Mouse (Mus musculus) kidney, postnatal 0 days (tissue): ENCODE results near the gene Chmp1a. TPM values are rescaled to one million over a fixed set of nuclear protein-coding genes. Genes with fewer than 3 reads are reported as not detected.

ENCODE experiments used
- ATAC-seq: fragments of 200-750 bp; cut with Nextera tagmentation; replicated peaks from 2 replicates; pipeline ENCODE4 v1.8.0; 2017; ENCODE audit warnings: low read depth, moderate number of reproducible peaks, moderate TSS enrichment, moderate library complexity; ENCODE audit not compliant: low FRiP score
- DNase-seq: peaks from one replicate; pipeline ENCODE4 v3.0.0-alpha.2; 2016; ENCODE audit warnings: low spot score
- H3K27ac ChIP-seq: fragments of 300-500 bp; sonication (generic); 2 replicates; pipeline ENCODE4 v1.5.1; 2014; ENCODE audit warnings: mild to moderate bottlenecking
- H3K27me3 ChIP-seq: fragments of 300-500 bp; sonication (generic); 2 replicates; pipeline ENCODE4 v1.6.1; 2014; ENCODE audit warnings: low read length, mixed read lengths; ENCODE audit not compliant: insufficient read depth
- H3K36me3 ChIP-seq: fragments of 300-500 bp; sonication (generic); 2 replicates; pipeline ENCODE4 v1.6.1; 2014; ENCODE audit warnings: low read length, mixed read lengths; ENCODE audit not compliant: insufficient read depth
- H3K4me1 ChIP-seq: fragments of 300-500 bp; sonication (generic); replicated peaks from 2 replicates; pipeline ENCODE4 v1.6.1; 2014; ENCODE audit warnings: antibody characterized with exemption, low read length, mixed read lengths; ENCODE audit not compliant: insufficient read depth
- H3K4me2 ChIP-seq: fragments of 300-500 bp; sonication (generic); 2 replicates; pipeline ENCODE4 v1.6.1; 2014; ENCODE audit warnings: mild to moderate bottlenecking, low read length, moderate library complexity, mixed read lengths
- H3K4me3 ChIP-seq: fragments of 300-500 bp; sonication (generic); replicated peaks from 2 replicates; pipeline ENCODE4 v1.5.1; 2014; ENCODE audit warnings: low read depth, low read length
- H3K9ac ChIP-seq: fragments of 300-500 bp; sonication (generic); 2 replicates; pipeline ENCODE4 v1.6.1; 2014; ENCODE audit warnings: low read depth, low read length
- H3K9me3 ChIP-seq: fragments of 300-500 bp; sonication (generic); replicated peaks from 2 replicates; pipeline ENCODE4 v1.6.1; 2016; ENCODE audit warnings: low read length, inconsistent platforms, mixed read lengths
- CTCF ChIP-seq: IDR thresholded peaks from 2 replicates; pipeline ENCODE4 v1.5.1; 2016; ENCODE audit warnings: antibody characterized with exemption, low read depth, mild to moderate bottlenecking, moderate library complexity
- WGBS: fragments of 180-500 bp; shearing (Covaris S2); extraction: QIAGEN DNeasy Blood & Tissue Kit; methylation state at CpG from one replicate; pipeline ENCODE4 v1.1.7; 2014; 5-methylcytosine and 5-hydroxymethylcytosine counted together
- polyA plus RNA-seq: library from polyadenylated mRNA; unstranded; fragments of >200 nt; fragmentation: Nextera tagmentation; extraction: Ambion mirVana; gene quantifications from 2 replicates; pipeline ENCODE4 v1.2.1, GENCODE M21; 2015

Chmp1a gene
- polyA plus RNA-seq, 1 experiment from 2014 or later = 126 TPM

DNA sequence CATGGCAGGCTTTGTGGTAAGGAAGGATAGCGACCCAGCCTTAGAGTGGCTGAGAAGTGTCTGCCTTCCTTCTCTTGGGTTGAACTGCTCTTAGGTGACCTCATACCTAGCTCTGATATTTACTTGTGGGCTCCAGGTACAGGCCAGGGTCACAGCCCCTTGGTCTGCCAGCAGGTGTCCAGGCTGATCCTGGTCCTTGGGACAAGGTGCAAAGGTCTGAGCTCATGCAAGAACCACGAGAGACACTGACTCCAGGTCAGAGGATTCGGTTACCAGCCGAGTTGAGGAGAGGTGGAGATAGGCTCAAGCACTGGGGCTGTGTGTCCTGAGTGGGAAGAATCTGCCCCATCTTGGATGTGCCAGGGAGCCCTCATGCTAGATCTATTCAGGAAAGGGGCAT is 31.8 kb upstream of the Chmp1a start:
- Histone ChIP-seq H3K27ac (no peak overlapping the region), H3K36me3 (peaks cover 47% of the 10 kb centered on the region), H3K27me3 (no peaks in the 10 kb centered on the region), H3K4me3 (no peak overlapping the region), H3K9me3 (no peaks in the 10 kb centered on the region), H3K9ac (no peak overlapping the region), H3K4me1 (no peaks in the 10 kb centered on the region), H3K4me2 (no peak overlapping the region)
- TF ChIP-seq CTCF = no peak
- no peak for DNase-seq
- ATAC-seq = 0 out of 2 replicates have a peak, but pooled peaks have one; percentile 41
- WGBS = 88% methylated on average over 4 of the region's 4 CpGs

GRCm38 (mm10) chr8:123243053-123243452 is 30.5 kb upstream of the Chmp1a start:
- TF ChIP-seq CTCF = peak; percentile 38; the same call in 1 of the 2 replicates
- ATAC-seq (no peak), DNase-seq (no peak)
- 73% methylated on average over 11 of the region's 11 CpGs for WGBS
- no peak overlapping the region for H3K27ac ChIP-seq
- peaks cover 37% of the 10 kb centered on the region for H3K36me3 ChIP-seq
- H3K9ac ChIP-seq = no peak overlapping the region
- H3K27me3 ChIP-seq = no peaks in the 10 kb centered on the region
- no peak overlapping the region for H3K4me2 ChIP-seq
- H3K4me3 ChIP-seq = no peak overlapping the region
- no peaks in the 10 kb centered on the region for H3K9me3 ChIP-seq
- H3K4me1 ChIP-seq = no peaks in the 10 kb centered on the region

GRCm38 (mm10) chr8:123242107-123242923 is 29.8 kb upstream of the Chmp1a start:
- Histone ChIP-seq H3K27ac (no peak overlapping the region), H3K27me3 (no peaks in the 10 kb centered on the region), H3K4me1 (no peaks in the 10 kb centered on the region), H3K4me3 (no peak overlapping the region), H3K9ac (no peak overlapping the region), H3K9me3 (no peaks in the 10 kb centered on the region), H3K36me3 (peaks cover 30% of the 10 kb centered on the region), H3K4me2 (no peak overlapping the region)
- ATAC-seq = no peak
- WGBS = 75% methylated on average over 7 of the region's 7 CpGs
- TF ChIP-seq CTCF = no peak
- DNase-seq = no peak

DNA sequence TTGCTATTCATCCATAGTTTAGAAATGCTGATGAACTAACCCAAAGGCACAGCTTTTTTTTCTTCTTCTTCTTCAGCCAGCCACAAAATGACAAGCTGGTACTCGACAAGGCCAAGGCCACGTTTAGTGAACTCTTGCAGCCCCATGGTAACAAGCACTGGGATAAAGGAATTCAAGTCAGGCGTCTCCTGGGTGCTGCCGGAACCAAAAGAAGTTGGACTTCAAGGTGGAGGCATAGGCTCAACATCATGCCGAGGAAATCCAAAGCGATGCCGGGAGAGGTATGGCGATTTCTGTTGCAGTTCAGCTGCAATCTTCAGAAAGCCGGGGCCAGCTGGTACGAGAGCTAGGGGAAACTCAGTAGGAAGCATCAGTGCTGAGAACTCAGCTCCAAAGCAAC is 26.8 kb upstream of the Chmp1a start:
- Histone ChIP-seq H3K27me3 (no peaks in the 10 kb centered on the region), H3K4me1 (peaks cover 11% of the 10 kb centered on the region; the same call in 1 of the 2 replicates), H3K4me2 (no peak overlapping the region), H3K4me3 (no peak overlapping the region), H3K9me3 (no peaks in the 10 kb centered on the region), H3K27ac (no peak overlapping the region), H3K9ac (no peak overlapping the region), H3K36me3 (peaks cover 9% of the 10 kb centered on the region; the same call in 1 of the 2 replicates)
- no peak for DNase-seq
- 89% methylated on average over 10 of the region's 10 CpGs for WGBS
- TF ChIP-seq CTCF = no peak
- no peak for ATAC-seq

- peak within 1 kb of the TSS; percentile 64; the same call in 1 of the 2 replicates for H3K27ac ChIP-seq
- peak within 1 kb of the TSS; percentile 68 for H3K9ac ChIP-seq
- DNase-seq (peak; percentile 93), ATAC-seq (peak; percentile 87)
- 1% methylated on average over 57 of the region's 57 CpGs for WGBS
- H3K4me3 ChIP-seq = peak within 1 kb of the TSS; percentile 68
- H3K27me3 ChIP-seq = no peaks in the 10 kb centered on the region
- H3K9me3 ChIP-seq = no peaks in the 10 kb centered on the region
- peak within 1 kb of the TSS; percentile 95 for H3K4me2 ChIP-seq
- H3K4me1 ChIP-seq = peaks cover 12% of the 10 kb centered on the region; the same call in 1 of the 2 replicates
- no peaks in the 10 kb centered on the region for H3K36me3 ChIP-seq
- TF ChIP-seq CTCF = peak; percentile 52
Observed at GRCm38 (mm10) chr8:123235520-123236497, 23.2 kb upstream of the Chmp1a start, which contains the start of gene Spata2l. TSS of gene Spata2l (minus strand) at chr8:123236233.
